Mouse (Mus musculus): ENCODE results near the gene Gm45208. TPM values are rescaled to one million over a fixed set of nuclear protein-coding genes. Genes with fewer than 3 reads are reported as not detected.

The Gm45208 gene
- polyA plus RNA-seq, 1 experiment from 2014 or later = not detected

DNA sequence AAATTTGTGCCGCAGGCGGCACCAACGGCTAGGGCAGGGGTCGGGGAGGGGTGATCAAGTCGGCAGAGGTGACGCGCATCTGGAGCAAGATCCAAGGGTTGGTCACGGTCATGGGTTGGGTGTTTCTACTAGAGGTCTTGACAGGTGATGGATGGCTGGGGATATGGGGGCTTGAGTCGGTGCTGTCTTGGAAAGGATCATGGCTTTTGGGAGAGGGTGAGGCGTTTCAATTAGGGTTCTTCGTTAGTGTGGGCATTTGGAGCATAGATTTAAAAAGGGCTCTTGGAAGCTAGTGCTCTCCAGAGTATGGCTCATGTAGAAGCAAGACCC lies 202 bp downstream of the Gm45208 start:
- 48% methylated on average over 11 of the region's 11 CpGs for WGBS
- H3K27ac ChIP-seq (ENCODE audit: low read depth, low read length) = no peak overlapping the region
- H3K4me1 ChIP-seq (ENCODE audit: control insufficient read depth, insufficient read depth, low read length) = no peaks in the 10 kb centered on the region
- H3K9me3 ChIP-seq (replicated peaks; ENCODE audit: control insufficient read depth, low read length) = no peaks in the 10 kb centered on the region
- DNase-seq (ENCODE audit: low spot score) (no peak), ATAC-seq (no peak)
- peak overlapping the region; percentile 44 for H3K4me3 ChIP-seq (ENCODE audit: low read depth, low read length)
- peak overlapping the region; percentile 65 for H3K9ac ChIP-seq (ENCODE audit: low read length)
- H3K4me2 ChIP-seq (ENCODE audit: low read length) = peak overlapping the region; percentile 61
- 0 out of 2 replicates have a peak, but pooled peaks cover 7% of the 10 kb centered on the region for H3K36me3 ChIP-seq (ENCODE audit: control insufficient read depth, insufficient read depth, low read length)
- no peaks in the 10 kb centered on the region for H3K27me3 ChIP-seq (replicated peaks; ENCODE audit: control insufficient read depth, insufficient read depth, low read length)

DNA sequence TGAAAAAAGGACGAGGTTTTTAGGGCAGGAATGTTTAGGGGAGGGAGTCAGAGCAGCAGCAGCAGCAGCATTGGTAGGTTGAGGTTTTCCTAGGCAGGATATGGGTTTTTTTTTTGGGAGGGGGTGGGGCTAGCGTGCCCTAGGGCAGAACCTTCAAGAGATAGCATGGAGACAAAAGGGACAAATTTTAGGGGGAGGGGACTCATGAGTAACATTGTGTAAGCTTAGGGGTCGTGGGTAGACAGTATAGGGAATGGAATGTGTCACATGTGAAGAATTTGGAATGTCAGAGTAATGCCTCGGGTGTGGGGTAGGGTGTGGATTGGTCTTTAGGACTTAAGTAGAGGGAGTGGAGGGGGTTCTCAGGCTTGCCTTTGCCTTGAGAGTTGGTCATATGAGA lies 646 bp downstream of the Gm45208 start:
- no peaks in the 10 kb centered on the region for H3K9me3 ChIP-seq (replicated peaks; ENCODE audit: control insufficient read depth, low read length)
- H3K27me3 ChIP-seq (replicated peaks; ENCODE audit: control insufficient read depth, insufficient read depth, low read length) = no peaks in the 10 kb centered on the region
- H3K4me2 ChIP-seq (ENCODE audit: low read length) = peak overlapping the region; percentile 61
- H3K4me3 ChIP-seq (ENCODE audit: low read depth, low read length) = peak overlapping the region; percentile 44
- H3K36me3 ChIP-seq (ENCODE audit: control insufficient read depth, insufficient read depth, low read length) = 0 out of 2 replicates have a peak, but pooled peaks cover 7% of the 10 kb centered on the region
- peak overlapping the region; percentile 65 for H3K9ac ChIP-seq (ENCODE audit: low read length)
- DNase-seq (ENCODE audit: low spot score) (no peak), ATAC-seq (no peak)
- H3K27ac ChIP-seq (ENCODE audit: low read depth, low read length) = no peak overlapping the region
- H3K4me1 ChIP-seq (ENCODE audit: control insufficient read depth, insufficient read depth, low read length) = no peaks in the 10 kb centered on the region
- 35% methylated on average over 4 of the region's 4 CpGs for WGBS

DNA sequence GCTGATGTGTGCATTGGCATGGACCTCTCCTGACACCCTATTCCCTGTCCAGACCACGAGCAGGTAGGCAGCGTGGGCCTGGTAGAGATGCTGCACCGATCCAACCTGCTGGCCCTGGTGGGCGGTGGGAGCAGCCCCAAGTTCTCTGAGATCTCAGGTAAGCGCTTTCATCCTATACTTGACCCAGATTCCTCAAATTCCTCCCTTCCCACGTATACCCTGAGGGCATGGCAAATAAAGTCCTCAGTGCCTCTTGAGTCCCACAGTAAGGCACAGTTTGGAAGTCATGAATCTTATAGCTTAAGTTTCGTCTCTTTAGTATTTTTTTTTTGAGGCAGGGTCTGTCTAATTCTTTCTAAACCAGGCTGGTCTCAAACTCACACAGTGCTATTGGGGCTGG lies 2.1 kb downstream of the Gm45208 start:
- 85% methylated on average over 7 of the region's 7 CpGs for WGBS
- no peak overlapping the region for H3K9ac ChIP-seq (ENCODE audit: low read length)
- ATAC-seq = no peak

DNA sequence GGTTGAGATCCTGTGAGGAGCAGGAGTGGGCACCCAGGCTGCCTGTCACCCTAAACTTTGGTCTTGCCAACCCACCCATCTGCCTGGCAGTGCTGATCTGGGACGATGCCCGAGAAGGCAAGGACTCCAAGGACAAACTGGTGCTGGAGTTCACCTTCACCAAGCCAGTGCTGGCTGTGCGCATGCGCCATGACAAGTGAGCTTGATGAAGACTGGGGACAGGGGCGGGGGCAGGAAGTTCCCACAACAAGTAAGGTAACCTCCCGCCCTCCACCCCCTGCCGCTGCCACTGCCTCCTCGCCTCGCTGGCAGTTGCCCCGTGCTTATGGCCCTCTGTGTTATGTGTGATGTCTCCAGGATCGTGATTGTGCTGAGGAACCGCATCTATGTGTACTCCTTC lies 3.8 kb downstream of the Gm45208 start:
- H3K9ac ChIP-seq (ENCODE audit: low read length) = no peak overlapping the region
- WGBS = 85% methylated on average over 12 of the region's 12 CpGs
- no peaks in the 10 kb centered on the region for H3K27me3 ChIP-seq (replicated peaks; ENCODE audit: control insufficient read depth, insufficient read depth, low read length)
- H3K9me3 ChIP-seq (replicated peaks; ENCODE audit: control insufficient read depth, low read length) = no peaks in the 10 kb centered on the region
- H3K4me3 ChIP-seq (ENCODE audit: low read depth, low read length) = no peak overlapping the region
- no peak for ATAC-seq
- H3K4me2 ChIP-seq (ENCODE audit: low read length) = no peak overlapping the region
- no peaks in the 10 kb centered on the region; the same call in 1 of the 2 replicates for H3K4me1 ChIP-seq (ENCODE audit: control insufficient read depth, insufficient read depth, low read length)
- no peak overlapping the region for H3K27ac ChIP-seq (ENCODE audit: low read depth, low read length)
- DNase-seq (ENCODE audit: low spot score) = no peak
- 0 out of 2 replicates have a peak, but pooled peaks cover 7% of the 10 kb centered on the region for H3K36me3 ChIP-seq (ENCODE audit: control insufficient read depth, insufficient read depth, low read length)

More for the DNA sequence above, 2.1 kb downstream of the Gm45208 start:
- Histone ChIP-seq H3K27ac (ENCODE audit: low read depth, low read length) (no peak overlapping the region), H3K4me1 (ENCODE audit: control insufficient read depth, insufficient read depth, low read length) (no peaks in the 10 kb centered on the region; the same call in 1 of the 2 replicates), H3K4me2 (ENCODE audit: low read length) (no peak overlapping the region), H3K36me3 (ENCODE audit: control insufficient read depth, insufficient read depth, low read length) (0 out of 2 replicates have a peak, but pooled peaks cover 7% of the 10 kb centered on the region), H3K27me3 (replicated peaks; ENCODE audit: control insufficient read depth, insufficient read depth, low read length) (no peaks in the 10 kb centered on the region), H3K9me3 (replicated peaks; ENCODE audit: control insufficient read depth, low read length) (no peaks in the 10 kb centered on the region), H3K4me3 (ENCODE audit: low read depth, low read length) (no peak overlapping the region)
- DNase-seq (ENCODE audit: low spot score) = no peak

DNA sequence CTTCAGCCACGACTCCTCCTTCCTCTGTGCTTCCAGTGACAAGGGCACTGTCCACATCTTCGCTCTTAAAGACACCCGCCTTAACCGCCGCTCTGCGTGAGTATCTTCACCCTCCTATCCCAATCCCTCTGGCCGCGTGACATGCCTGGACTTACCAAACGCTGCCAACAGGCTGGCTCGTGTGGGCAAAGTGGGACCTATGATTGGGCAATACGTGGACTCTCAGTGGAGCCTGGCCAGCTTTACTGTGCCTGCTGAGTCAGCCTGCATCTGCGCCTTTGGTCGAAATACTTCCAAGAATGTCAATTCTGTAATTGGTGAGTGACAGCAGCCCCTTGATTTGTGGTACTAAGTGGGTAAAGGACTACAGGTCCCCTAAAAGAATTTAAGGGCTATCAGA lies 5.1 kb downstream of the Gm45208 start:
- no peaks in the 10 kb centered on the region for H3K27me3 ChIP-seq (replicated peaks; ENCODE audit: control insufficient read depth, insufficient read depth, low read length)
- H3K9ac ChIP-seq (ENCODE audit: low read length) = no peak overlapping the region
- H3K4me3 ChIP-seq (ENCODE audit: low read depth, low read length) = no peak overlapping the region
- DNase-seq (ENCODE audit: low spot score) (no peak), ATAC-seq (no peak)
- H3K4me2 ChIP-seq (ENCODE audit: low read length) = no peak overlapping the region
- no peak overlapping the region for H3K27ac ChIP-seq (ENCODE audit: low read depth, low read length)
- H3K4me1 ChIP-seq (ENCODE audit: control insufficient read depth, insufficient read depth, low read length) = no peaks in the 10 kb centered on the region; the same call in 1 of the 2 replicates
- H3K9me3 ChIP-seq (replicated peaks; ENCODE audit: control insufficient read depth, low read length) = no peaks in the 10 kb centered on the region
- H3K36me3 ChIP-seq (ENCODE audit: control insufficient read depth, insufficient read depth, low read length) = 0 out of 2 replicates have a peak, but pooled peaks cover 7% of the 10 kb centered on the region
- WGBS = 91% methylated on average over 13 of the region's 13 CpGs

DNA sequence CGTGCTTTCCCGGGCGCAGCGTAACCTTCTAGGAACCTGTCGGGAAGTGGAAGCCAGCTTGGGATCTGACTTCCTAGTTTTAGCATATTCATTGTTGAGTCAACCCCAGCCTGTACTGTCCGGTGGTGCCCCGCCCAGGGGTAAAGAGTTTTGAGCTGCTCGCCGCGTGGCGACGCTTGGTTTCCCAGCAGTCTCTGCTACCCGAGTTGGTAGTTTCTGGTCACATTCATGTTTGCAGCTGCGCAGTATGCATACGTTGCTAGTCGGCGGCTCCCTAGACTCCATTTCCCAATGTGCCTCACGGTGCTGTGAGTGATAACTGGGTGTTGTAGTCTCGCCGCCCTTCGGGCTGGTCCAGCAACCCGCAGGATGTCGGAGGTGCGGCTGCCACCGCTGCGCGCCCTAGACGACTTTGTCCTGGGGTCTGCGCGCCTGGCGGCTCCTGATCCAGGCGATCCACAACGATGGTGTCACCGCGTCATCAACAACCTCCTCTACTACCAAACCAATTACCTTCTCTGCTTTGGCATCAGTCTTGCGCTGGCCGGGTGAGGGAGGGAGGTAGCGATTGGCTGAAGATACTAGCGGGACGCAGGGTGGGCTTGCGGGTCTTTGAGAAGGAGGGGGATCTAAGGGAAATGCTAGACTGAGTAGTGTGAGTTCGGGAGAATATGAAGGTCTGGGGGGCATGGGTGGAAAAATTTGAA lies 6.3 kb downstream of the Gm45208 start, which contains the start of gene Praf2:
TSS of gene Praf2 (plus strand) at position 225 of the 707 bp plus-strand sequence.
- peak; percentile 96 for ATAC-seq
- Histone ChIP-seq H3K27ac (ENCODE audit: low read depth, low read length) (peak within 1 kb of the TSS; percentile 39; the same call in 1 of the 2 replicates), H3K27me3 (replicated peaks; ENCODE audit: control insufficient read depth, insufficient read depth, low read length) (no peaks in the 10 kb centered on the region), H3K36me3 (ENCODE audit: control insufficient read depth, insufficient read depth, low read length) (peaks cover 11% of the 10 kb centered on the region; the same call in 1 of the 2 replicates), H3K4me3 (ENCODE audit: low read depth, low read length) (peak within 1 kb of the TSS; percentile 43), H3K9ac (ENCODE audit: low read length) (peak within 1 kb of the TSS; percentile 60), H3K4me2 (ENCODE audit: low read length) (peak within 1 kb of the TSS; percentile 59), H3K9me3 (replicated peaks; ENCODE audit: control insufficient read depth, low read length) (no peaks in the 10 kb centered on the region), H3K4me1 (ENCODE audit: control insufficient read depth, insufficient read depth, low read length) (no peaks in the 10 kb centered on the region; the same call in 1 of the 2 replicates)
- 35% methylated on average over 42 of the region's 42 CpGs for WGBS
- DNase-seq (ENCODE audit: low spot score) = peak; percentile 95

DNA sequence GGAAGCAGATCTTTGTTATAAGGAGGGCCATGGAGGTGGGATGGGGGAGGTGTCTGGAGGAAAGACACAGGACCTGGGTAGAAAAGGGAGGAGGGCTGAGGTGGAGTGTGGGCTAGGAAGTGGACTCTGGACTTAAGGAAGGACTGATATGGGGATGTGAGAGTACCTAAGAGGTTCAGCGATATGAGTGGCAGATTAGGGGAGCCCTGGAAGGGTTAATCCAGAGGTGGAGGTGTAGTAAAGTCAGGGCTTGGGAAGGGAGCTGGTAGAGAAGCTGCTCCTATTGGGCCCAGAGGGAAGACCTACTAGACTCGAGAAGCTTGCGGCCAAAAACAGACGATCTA lies 6.8 kb downstream of the Gm45208 start:
- H3K27ac ChIP-seq (ENCODE audit: low read depth, low read length) = no peak overlapping the region
- ATAC-seq = no peak

DNA sequence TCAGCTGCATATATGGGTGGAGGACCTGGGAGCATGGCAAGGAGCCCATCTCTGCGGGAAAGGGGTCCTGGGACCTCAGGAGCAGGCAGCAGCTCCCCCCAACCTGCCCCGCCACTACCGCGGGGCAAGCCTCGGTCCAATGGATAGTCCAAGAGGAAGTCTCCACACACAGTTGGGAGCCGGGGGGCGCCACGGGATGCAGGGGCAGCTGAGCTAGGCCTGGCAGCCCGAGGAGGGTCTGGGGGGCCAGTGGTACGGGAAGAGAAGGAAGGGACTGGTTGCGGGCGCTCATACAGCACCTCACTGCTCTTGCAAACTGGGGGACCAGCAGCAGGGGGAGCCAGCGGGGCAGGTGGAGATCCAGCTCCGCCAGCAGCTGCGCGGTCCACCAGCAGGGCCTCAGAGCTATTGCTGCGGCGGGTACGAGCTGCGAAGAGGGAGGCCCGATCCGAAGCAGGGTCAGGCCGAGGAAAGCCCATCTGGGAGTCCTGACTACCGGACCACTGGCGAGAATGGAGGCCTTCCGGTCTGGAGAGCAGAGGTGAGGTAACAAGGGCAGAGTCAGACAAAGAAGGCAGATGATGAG lies 11.6 kb downstream of the Gm45208 start:
- ATAC-seq (no peak), DNase-seq (ENCODE audit: low spot score) (peak; percentile 37)
- Histone ChIP-seq H3K4me3 (ENCODE audit: low read depth, low read length) (no peak overlapping the region), H3K27me3 (replicated peaks; ENCODE audit: control insufficient read depth, insufficient read depth, low read length) (no peaks in the 10 kb centered on the region), H3K36me3 (ENCODE audit: control insufficient read depth, insufficient read depth, low read length) (peaks cover 20% of the 10 kb centered on the region; the same call in 1 of the 2 replicates), H3K4me2 (ENCODE audit: low read length) (no peak overlapping the region), H3K9me3 (replicated peaks; ENCODE audit: control insufficient read depth, low read length) (no peaks in the 10 kb centered on the region), H3K4me1 (ENCODE audit: control insufficient read depth, insufficient read depth, low read length) (no peaks in the 10 kb centered on the region; the same call in 1 of the 2 replicates), H3K27ac (ENCODE audit: low read depth, low read length) (no peak overlapping the region), H3K9ac (ENCODE audit: low read length) (no peak overlapping the region)
- WGBS = 38% methylated on average over 25 of the region's 26 CpGs

More for the DNA sequence above, 6.8 kb downstream of the Gm45208 start:
- no peak for DNase-seq (ENCODE audit: low spot score)
- 54% methylated on average over 4 of the region's 4 CpGs for WGBS
- Histone ChIP-seq H3K9ac (ENCODE audit: low read length) (peak overlapping the region; percentile 60), H3K4me2 (ENCODE audit: low read length) (peak overlapping the region; percentile 59), H3K27me3 (replicated peaks; ENCODE audit: control insufficient read depth, insufficient read depth, low read length) (no peaks in the 10 kb centered on the region), H3K36me3 (ENCODE audit: control insufficient read depth, insufficient read depth, low read length) (peaks cover 12% of the 10 kb centered on the region; the same call in 1 of the 2 replicates), H3K9me3 (replicated peaks; ENCODE audit: control insufficient read depth, low read length) (no peaks in the 10 kb centered on the region), H3K4me1 (ENCODE audit: control insufficient read depth, insufficient read depth, low read length) (no peaks in the 10 kb centered on the region; the same call in 1 of the 2 replicates), H3K4me3 (ENCODE audit: low read depth, low read length) (peak overlapping the region; percentile 43)
